Mouse (Mus musculus) embryonic fibroblast, embryonic 13.5 days (primary cell): ENCODE data around the gene Agtrap.

Source experiments
- CTCF ChIP-seq: IDR thresholded peaks from 2 replicates; pipeline ENCODE4 v1.5.1; 2011; ENCODE audit warnings: mild to moderate bottlenecking, control low read depth, low read length, moderate library complexity, borderline replicate concordance; ENCODE audit not compliant: insufficient read depth
- POLR2A ChIP-seq: IDR thresholded peaks from 2 replicates; pipeline ENCODE4 v1.6.1; 2011; ENCODE audit warnings: low read depth, mild to moderate bottlenecking, control low read depth, low read length, moderate library complexity

- TF ChIP-seq POLR2A (no peak), CTCF (no peak)
Measured at GRCm38 (mm10) chr4:148067346-148067745, 20.5 kb downstream of the Agtrap start.
